Mouse (Mus musculus): ENCODE results near the gene Gcsh. TPM values are rescaled to one million over a fixed set of nuclear protein-coding genes. Genes with fewer than 3 reads are reported as not detected.

Gcsh gene
- polyA plus RNA-seq, 2 experiments, result 38.8 to 81.3 TPM

DNA sequence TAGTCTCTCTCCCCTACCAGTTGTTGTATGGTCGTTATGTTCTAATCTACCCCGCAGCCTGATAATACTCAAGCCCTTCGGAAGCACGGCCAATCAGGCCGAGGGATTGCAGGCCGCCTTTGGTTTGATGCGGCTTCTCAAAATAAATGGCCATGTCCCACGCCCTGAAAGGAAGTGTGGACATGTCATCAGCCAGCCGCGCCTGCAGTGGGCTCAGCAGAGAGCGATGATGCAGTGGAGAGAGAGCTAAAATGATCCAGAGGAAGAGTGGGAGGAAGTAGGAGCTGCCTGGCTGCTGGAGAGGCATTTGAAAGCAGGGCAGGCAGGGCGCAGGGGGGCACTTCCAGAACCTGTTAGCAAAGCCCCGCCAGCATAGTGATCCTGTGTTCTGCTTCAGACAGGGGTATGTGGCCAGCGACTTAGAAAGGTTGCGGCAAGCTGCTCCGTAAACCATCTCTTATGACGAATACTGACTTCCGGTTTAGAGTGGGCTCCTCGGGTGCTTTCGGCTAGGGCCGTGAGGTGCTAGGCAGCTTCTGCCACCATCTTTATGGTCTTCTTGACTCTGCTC lies 47.0 kb downstream of the Gcsh start:
- H3K4me2 ChIP-seq (ENCODE audit: low read depth), result peak overlapping the region; percentile 73
- no peaks in the 10 kb centered on the region for H3K36me3 ChIP-seq (replicated peaks; ENCODE audit: control insufficient read depth, insufficient read depth, low read depth)
- peak overlapping the region; percentile 43 for H3K9ac ChIP-seq (replicated peaks)
- ATAC-seq (ENCODE audit: insufficient read depth) (no peak), DNase-seq (ENCODE audit: low read depth in 3 of 3, low spot score in 3 of 3) (no peak)
- TF ChIP-seq EP300 (IDR thresholded peaks at IDR 0.05; ENCODE audit: low read depth), result no peak
- TF ChIP-seq CTCF (IDR thresholded peaks at IDR 0.05; ENCODE audit: low read depth), result no peak
- H3K27ac ChIP-seq, result peak overlapping the region; percentile 74
- peak overlapping the region; percentile 42 to 55 for H3K4me3 ChIP-seq (ENCODE audit: insufficient read depth in 1 of 2, low read depth in 2 of 2, low read length in 2 of 2)
- peaks cover 36 to 46% of the 10 kb centered on the region in 2 experiments for H3K4me1 ChIP-seq (replicated peaks; ENCODE audit: control insufficient read depth in 2 of 2, insufficient read depth in 2 of 2, low read length in 1 of 2)
- 24% methylated on average over 21 of the region's 21 CpGs for WGBS (ENCODE audit: insufficient replicate concordance)
- no peaks in the 10 kb centered on the region for H3K27me3 ChIP-seq (ENCODE audit: control insufficient read depth, insufficient read depth, low read length)
- no peaks in the 10 kb centered on the region for H3K9me3 ChIP-seq (ENCODE audit: control insufficient read depth, low read length)

DNA sequence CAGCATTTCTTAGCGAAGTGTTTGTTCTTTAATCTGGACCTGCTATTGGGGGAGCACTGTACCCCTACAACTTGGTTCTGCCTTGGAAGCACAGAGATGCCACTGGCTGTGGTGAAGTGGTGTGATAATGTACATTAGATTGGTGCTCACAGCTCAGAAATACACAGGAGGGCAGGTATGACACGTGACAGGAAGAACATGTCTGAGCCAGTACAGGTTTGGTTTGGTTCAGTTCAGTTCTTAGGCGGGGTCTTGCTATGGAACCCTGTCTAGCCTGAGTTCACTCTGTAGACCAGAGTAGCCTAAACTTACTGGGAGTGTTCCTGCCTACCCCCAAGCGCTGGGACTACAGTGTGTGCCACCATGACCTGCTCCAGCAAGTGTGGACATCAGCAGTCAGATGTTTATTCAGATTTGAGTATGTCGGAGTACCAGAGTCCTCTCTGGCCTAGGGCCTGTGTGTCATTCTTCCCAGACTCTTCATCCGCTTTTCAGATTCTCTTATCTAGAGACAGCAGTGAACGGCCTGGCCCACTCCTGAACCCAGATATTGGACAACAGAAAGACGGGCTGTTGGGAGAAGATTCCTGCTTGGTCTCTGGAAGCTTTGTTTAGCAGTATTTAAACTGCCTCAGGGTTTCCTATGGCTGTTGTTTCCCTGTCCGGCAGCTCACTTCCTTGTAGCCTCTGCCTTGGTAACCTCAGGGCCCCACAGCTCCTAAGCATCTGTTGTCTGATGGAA lies 48.0 kb downstream of the Gcsh start:
- H3K27me3 ChIP-seq (ENCODE audit: control insufficient read depth, insufficient read depth, low read length), result no peaks in the 10 kb centered on the region
- 0 out of 2 replicates have a peak overlapping the region, but pooled peaks have one; percentile 32 for H3K9ac ChIP-seq (replicated peaks)
- no peaks in the 10 kb centered on the region for H3K9me3 ChIP-seq (ENCODE audit: control insufficient read depth, low read length)
- peak; percentile 63 to 68 (median 63) for DNase-seq (ENCODE audit: low read depth in 3 of 3, low spot score in 3 of 3)
- TF ChIP-seq CTCF (IDR thresholded peaks at IDR 0.05; ENCODE audit: low read depth), result no peak
- TF ChIP-seq EP300 (IDR thresholded peaks at IDR 0.05; ENCODE audit: low read depth), result peak; percentile 85
- WGBS (ENCODE audit: insufficient replicate concordance), result 33% methylated on average over 9 of the region's 9 CpGs
- peak; percentile 64 for ATAC-seq (ENCODE audit: insufficient read depth)
- H3K36me3 ChIP-seq (replicated peaks; ENCODE audit: control insufficient read depth, insufficient read depth, low read depth), result no peaks in the 10 kb centered on the region
- peak overlapping the region in 1 of 2 experiments; percentile 6; a peak in 1 of 4 replicates for H3K4me3 ChIP-seq (ENCODE audit: insufficient read depth in 1 of 2, low read depth in 2 of 2, low read length in 2 of 2)
- peak overlapping the region; percentile 74 for H3K27ac ChIP-seq
- peaks cover 36 to 46% of the 10 kb centered on the region in 2 experiments for H3K4me1 ChIP-seq (replicated peaks; ENCODE audit: control insufficient read depth in 2 of 2, insufficient read depth in 2 of 2, low read length in 1 of 2)
- H3K4me2 ChIP-seq (ENCODE audit: low read depth), result peak overlapping the region; percentile 73

DNA sequence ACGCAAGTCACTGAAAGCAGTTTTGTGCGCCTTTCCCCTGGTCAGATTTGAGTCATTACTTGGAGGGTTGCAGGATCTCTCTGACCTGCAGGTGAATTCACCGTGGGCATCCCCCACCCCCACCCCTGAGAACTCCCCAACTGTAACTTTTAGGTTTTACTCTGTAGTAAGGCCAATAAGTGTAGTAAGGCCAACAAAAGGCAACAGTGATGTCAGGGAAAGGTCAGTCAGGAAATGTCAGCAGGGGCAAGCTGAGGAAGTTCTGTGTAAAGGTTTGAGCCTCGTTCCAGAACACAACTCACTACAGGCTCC lies 49.0 kb downstream of the Gcsh start:
- peak overlapping the region; percentile 73 for H3K4me2 ChIP-seq (ENCODE audit: low read depth)
- H3K9me3 ChIP-seq (ENCODE audit: control insufficient read depth, low read length), result no peaks in the 10 kb centered on the region
- no peak for DNase-seq (ENCODE audit: low read depth in 3 of 3, low spot score in 3 of 3)
- TF ChIP-seq EP300 (IDR thresholded peaks at IDR 0.05; ENCODE audit: low read depth), result no peak
- no peak for TF ChIP-seq CTCF (IDR thresholded peaks at IDR 0.05; ENCODE audit: low read depth)
- 5% methylated on average over 4 of the region's 4 CpGs for WGBS (ENCODE audit: insufficient replicate concordance)
- H3K4me3 ChIP-seq (ENCODE audit: insufficient read depth in 1 of 2, low read depth in 2 of 2, low read length in 2 of 2), result peak overlapping the region; percentile 73 to 80
- no peaks in the 10 kb centered on the region for H3K36me3 ChIP-seq (replicated peaks; ENCODE audit: control insufficient read depth, insufficient read depth, low read depth)
- H3K27me3 ChIP-seq (ENCODE audit: control insufficient read depth, insufficient read depth, low read length), result no peaks in the 10 kb centered on the region
- no peak for ATAC-seq (ENCODE audit: insufficient read depth)
- H3K27ac ChIP-seq, result no peak overlapping the region
- H3K9ac ChIP-seq (replicated peaks), result peak overlapping the region; percentile 77; the same call in 1 of the 2 replicates
- peaks cover 36 to 46% of the 10 kb centered on the region in 2 experiments for H3K4me1 ChIP-seq (replicated peaks; ENCODE audit: control insufficient read depth in 2 of 2, insufficient read depth in 2 of 2, low read length in 1 of 2)

DNA sequence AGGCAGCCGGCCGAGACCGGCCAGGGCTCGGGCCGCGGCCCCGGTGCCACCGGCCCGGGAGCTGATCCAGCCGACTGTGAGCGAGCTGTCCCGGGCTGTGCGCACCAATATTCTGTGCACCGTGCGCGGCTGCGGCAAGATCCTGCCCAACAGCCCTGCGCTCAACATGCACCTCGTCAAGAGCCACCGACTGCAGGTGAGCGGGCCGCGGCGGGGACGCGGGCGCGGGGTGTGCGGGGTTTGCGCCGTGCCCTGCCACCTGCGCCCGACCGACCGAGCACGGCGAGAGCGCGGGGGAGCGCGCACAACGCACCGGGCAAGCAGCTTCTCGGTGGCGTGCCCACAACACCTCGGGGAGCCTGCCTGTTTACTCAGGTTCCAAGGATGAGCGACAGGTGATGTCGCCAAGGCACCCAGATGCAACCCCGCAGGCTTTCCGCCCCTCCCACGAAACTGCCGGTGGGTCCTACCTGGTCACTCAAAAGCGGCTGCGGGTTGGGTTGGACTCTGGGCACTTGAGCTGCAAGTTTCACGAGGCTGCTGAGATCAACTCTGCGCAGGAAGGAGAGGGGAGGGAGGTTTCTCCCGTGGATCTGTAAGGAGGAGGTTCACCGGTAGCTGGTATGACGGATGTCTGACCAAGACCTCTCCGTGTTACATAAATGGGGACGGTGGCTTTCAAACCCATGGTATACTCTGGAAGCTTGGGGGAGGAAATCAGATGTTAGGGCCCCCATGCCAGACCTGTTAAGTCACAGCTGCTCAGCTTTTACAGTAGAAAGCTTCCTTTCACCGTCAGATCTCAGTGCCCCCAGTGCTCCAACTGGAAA lies 49.6 kb downstream of the Gcsh start:
- peaks cover 36 to 46% of the 10 kb centered on the region in 2 experiments for H3K4me1 ChIP-seq (replicated peaks; ENCODE audit: control insufficient read depth in 2 of 2, insufficient read depth in 2 of 2, low read length in 1 of 2)
- no peaks in the 10 kb centered on the region for H3K27me3 ChIP-seq (ENCODE audit: control insufficient read depth, insufficient read depth, low read length)
- peak overlapping the region; percentile 73 to 80 for H3K4me3 ChIP-seq (ENCODE audit: insufficient read depth in 1 of 2, low read depth in 2 of 2, low read length in 2 of 2)
- TF ChIP-seq CTCF (IDR thresholded peaks at IDR 0.05; ENCODE audit: low read depth) (no peak), EP300 (IDR thresholded peaks at IDR 0.05; ENCODE audit: low read depth) (no peak)
- peaks cover under 1% of the 10 kb centered on the region for H3K36me3 ChIP-seq (replicated peaks; ENCODE audit: control insufficient read depth, insufficient read depth, low read depth)
- peak overlapping the region; percentile 73 for H3K4me2 ChIP-seq (ENCODE audit: low read depth)
- H3K27ac ChIP-seq, result no peak overlapping the region
- ATAC-seq (ENCODE audit: insufficient read depth) (peak; percentile 49), DNase-seq (ENCODE audit: low read depth in 3 of 3, low spot score in 3 of 3) (no peak)
- peak overlapping the region; percentile 77 for H3K9ac ChIP-seq (replicated peaks)
- H3K9me3 ChIP-seq (ENCODE audit: control insufficient read depth, low read length), result no peaks in the 10 kb centered on the region
- WGBS (ENCODE audit: insufficient replicate concordance), result under 1% methylated on average over 61 of the region's 62 CpGs
